Mouse (Mus musculus) kidney, adult 11 months (tissue): ENCODE results near the gene Pkd1.

ENCODE experiments used
- DNase-seq: peaks from one replicate; pipeline ENCODE4 v3.0.0; 2022

Gene Pkd1

GRCm38 (mm10) chr17:24567034-24567779, 17.6 kb downstream of the Pkd1 start:
- no peak for DNase-seq

- DNase-seq: no peak
Observed at GRCm38 (mm10) chr17:24569837-24570236, 20.2 kb downstream of the Pkd1 start.

- no peak for DNase-seq
Observed at GRCm38 (mm10) chr17:24572651-24573245, 23.1 kb downstream of the Pkd1 start.

GRCm38 (mm10) chr17:24573811-24574210, 24.2 kb downstream of the Pkd1 start:
- no peak for DNase-seq

GRCm38 (mm10) chr17:24579532-24579931, 29.9 kb downstream of the Pkd1 start:
- no peak for DNase-seq

GRCm38 (mm10) chr17:24580287-24580686, 30.7 kb downstream of the Pkd1 start:
- DNase-seq: no peak

- no peak for DNase-seq
Observed at GRCm38 (mm10) chr17:24583599-24584460, 34.2 kb downstream of the Pkd1 start.

GRCm38 (mm10) chr17:24584520-24584919, 34.9 kb downstream of the Pkd1 start:
- DNase-seq: no peak

GRCm38 (mm10) chr17:24586532-24586931, 36.9 kb downstream of the Pkd1 start:
- DNase-seq: no peak

- no peak for DNase-seq
Observed at GRCm38 (mm10) chr17:24590943-24591342, 41.3 kb downstream of the Pkd1 start.

- no peak for DNase-seq
Observed at GRCm38 (mm10) chr17:24591695-24592094, 42.1 kb downstream of the Pkd1 start.

- DNase-seq: no peak
Observed at GRCm38 (mm10) chr17:24593248-24593647, 43.6 kb downstream of the Pkd1 start.

GRCm38 (mm10) chr17:24593992-24594890, 44.6 kb downstream of the Pkd1 start:
- no peak for DNase-seq

- DNase-seq: no peak
Observed at GRCm38 (mm10) chr17:24595126-24596072, 45.8 kb downstream of the Pkd1 start.

GRCm38 (mm10) chr17:24596073-24596466, 46.4 kb downstream of the Pkd1 start:
- no peak for DNase-seq

- DNase-seq: no peak
Observed at GRCm38 (mm10) chr17:24596471-24597183, 47.0 kb downstream of the Pkd1 start.

GRCm38 (mm10) chr17:24597989-24598388, 48.4 kb downstream of the Pkd1 start:
- DNase-seq: no peak

- DNase-seq: no peak
Observed at GRCm38 (mm10) chr17:24600502-24600901, 50.9 kb downstream of the Pkd1 start.

GRCm38 (mm10) chr17:24603961-24604360, 54.3 kb downstream of the Pkd1 start:
- no peak for DNase-seq

GRCm38 (mm10) chr17:24604557-24604956, 54.9 kb downstream of the Pkd1 start:
- no peak for DNase-seq

GRCm38 (mm10) chr17:24608370-24608769, 58.7 kb downstream of the Pkd1 start:
- DNase-seq: no peak
